In the genomic region with DNA sequence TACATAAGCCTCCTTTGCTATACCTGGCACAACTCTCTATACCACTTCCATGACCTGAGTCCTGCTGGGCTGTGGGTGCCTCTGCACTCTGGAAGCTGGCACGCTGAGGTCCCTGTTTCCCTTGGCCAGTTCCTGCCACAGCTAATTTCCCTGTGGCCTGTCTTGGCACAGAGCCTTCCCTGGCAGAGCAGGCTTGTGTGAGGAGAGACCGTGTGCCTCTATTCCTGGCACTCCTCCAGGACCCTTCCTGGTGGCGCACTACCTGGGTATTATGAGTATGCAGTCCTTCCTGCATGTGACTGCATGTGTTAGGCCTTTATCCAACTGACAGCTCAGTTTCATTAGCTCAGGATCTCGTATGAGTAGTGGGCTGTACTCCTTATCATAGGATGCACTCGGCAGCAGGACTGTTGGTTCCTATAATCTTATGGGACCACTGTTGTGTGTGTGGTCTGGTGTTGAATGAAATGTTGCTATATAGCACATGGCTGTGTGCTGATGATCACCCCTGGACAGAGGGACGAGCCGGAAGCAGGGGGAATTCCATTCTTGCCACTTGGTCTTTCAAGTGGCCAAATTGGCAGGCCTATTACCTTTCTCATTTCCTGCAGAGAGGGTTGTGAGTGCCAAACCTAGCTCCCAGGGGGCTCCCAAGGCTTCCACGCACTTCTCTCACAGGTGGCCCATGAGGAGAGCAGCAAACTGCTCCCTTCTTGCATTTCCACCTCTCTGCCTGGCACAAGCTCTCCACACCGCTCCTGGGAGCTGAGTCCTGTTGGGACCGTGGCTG, we compare ENCODE assay signal across 13 mouse cellular contexts. TPM values are rescaled to one million over a fixed set of nuclear protein-coding genes. Genes with fewer than 3 reads are reported as not detected.
DNase-seq lines count a peak whose midpoint lies in the region; ATAC-seq and TF ChIP-seq lines count a peak whose summit lies in the region.
"Had no signal": no experiment of that assay in that cellular context is flagged by ENCODE, and none has a peak within 500 bp of the region (broad histone marks: within the 10 kb centered on the region; RNA-seq: fewer than 3 reads in every experiment).

No protein-coding gene starts in this region.

- WGBS in kidney, postnatal 0 days: 61% methylated on average over 10 of the region's 10 CpGs

- H3K36me3 ChIP-seq in kidney, postnatal 0 days (ENCODE audit: insufficient read depth, low read length): no peaks in the 10 kb centered on the region
- H3K36me3 ChIP-seq: embryonic facial prominence, embryonic 13.5 days; heart, embryonic 15.5 days; midbrain, embryonic 15.5 days had no signal

- H3K4me3 ChIP-seq in kidney, postnatal 0 days (replicated peaks; ENCODE audit: low read depth, low read length): no peak overlapping the region
- H3K4me3 ChIP-seq: embryonic facial prominence, embryonic 13.5 days; heart, embryonic 15.5 days; midbrain, embryonic 15.5 days had no signal

- H3K4me1 ChIP-seq in kidney, postnatal 0 days (replicated peaks; ENCODE audit: insufficient read depth, low read length): no peaks in the 10 kb centered on the region; the same call in 1 of the 2 replicates

- 0 out of 2 replicates have a peak, but pooled peaks cover 3% of the 10 kb centered on the region for H3K27me3 ChIP-seq in kidney, postnatal 0 days (ENCODE audit: insufficient read depth, low read length)

- ATAC-seq in cerebellum, adult (ENCODE audit: insufficient number of reproducible peaks, low FRiP score, low TSS enrichment): no peak
- no peak for ATAC-seq in kidney, postnatal 0 days (replicated peaks; ENCODE audit: low FRiP score, low read depth)
- ATAC-seq: midbrain, embryonic 15.5 days had no signal

- H3K27ac ChIP-seq in kidney, postnatal 0 days: no peak overlapping the region
- H3K27ac ChIP-seq: embryonic facial prominence, embryonic 13.5 days; heart, embryonic 15.5 days; midbrain, embryonic 15.5 days had no signal

- DNase-seq in cerebellum, adult 11-12 months: peak; percentile 41
- DNase-seq in kidney, postnatal 0 days (ENCODE audit: low spot score): peak; percentile 2
- DNase-seq in kidney, adult 11 months: no peak
- DNase-seq in adrenal gland, postnatal 36 days: peak; percentile 14 to 58
- DNase-seq in lung, postnatal 10 days: peak; percentile 14
- no peak for DNase-seq in frontal cortex, postnatal 36 days (ENCODE audit: low spot score in 2 of 2)
- no peak for DNase-seq in frontal cortex, postnatal 10 days (ENCODE audit: low spot score in 2 of 2)
- DNase-seq: B cell, adult 2 months; thymus, postnatal 4 days had no signal

- no peak overlapping the region for H3K4me2 ChIP-seq in kidney, postnatal 0 days (ENCODE audit: low read length)
- H3K4me2 ChIP-seq: embryonic facial prominence, embryonic 13.5 days; heart, embryonic 15.5 days; midbrain, embryonic 15.5 days had no signal

- no peaks in the 10 kb centered on the region for H3K9me3 ChIP-seq in kidney, postnatal 0 days (replicated peaks; ENCODE audit: low read length)
- H3K9me3 ChIP-seq: embryonic facial prominence, embryonic 13.5 days; heart, embryonic 15.5 days; midbrain, embryonic 15.5 days had no signal

- no peak overlapping the region for H3K9ac ChIP-seq in kidney, postnatal 0 days (ENCODE audit: low read depth, low read length)
- H3K9ac ChIP-seq: embryonic facial prominence, embryonic 13.5 days; heart, embryonic 15.5 days; midbrain, embryonic 15.5 days had no signal

- no peak for TF ChIP-seq CTCF in kidney, postnatal 0 days (IDR thresholded peaks at IDR 0.05; ENCODE audit: low read depth)

RNA-seq across cellular contexts. Expression of gene Olfr545, which starts 17.1 kb away (rescaled TPM):
- not detected in 2 replicates for polyA plus RNA-seq in kidney, postnatal 0 days (2015; fragmentation: Nextera tagmentation; extraction: Ambion mirVana)
- total RNA-seq in adrenal gland, postnatal 36 days (2021): not detected
- polyA plus RNA-seq: embryonic facial prominence, embryonic 13.5 days had no signal

RNA-seq across cellular contexts. Expression of gene Olfr547, which starts 18.1 kb away (rescaled TPM):
- polyA plus RNA-seq in kidney, postnatal 0 days (2015; fragmentation: Nextera tagmentation; extraction: Ambion mirVana): not detected in 2 replicates
- total RNA-seq in adrenal gland, postnatal 36 days (2021): not detected
- polyA plus RNA-seq: embryonic facial prominence, embryonic 13.5 days; heart, embryonic 15.5 days; midbrain, embryonic 15.5 days had no signal

RNA-seq across cellular contexts. Expression of gene Olfr548-ps1, which starts 24.2 kb away (rescaled TPM):
- not detected in 2 replicates for polyA plus RNA-seq in kidney, postnatal 0 days (2015; fragmentation: Nextera tagmentation; extraction: Ambion mirVana)
- total RNA-seq in adrenal gland, postnatal 36 days (2021): not detected
- polyA plus RNA-seq: embryonic facial prominence, embryonic 13.5 days; heart, embryonic 15.5 days; midbrain, embryonic 15.5 days had no signal

RNA-seq across cellular contexts. Expression of gene Olfr544, which starts 28.3 kb away (rescaled TPM):
- 0.05 and 0.06 TPM in 2 replicates for polyA plus RNA-seq in kidney, postnatal 0 days (2015; fragmentation: Nextera tagmentation; extraction: Ambion mirVana)
- total RNA-seq in adrenal gland, postnatal 36 days (2021): not detected

RNA-seq across cellular contexts. Expression of gene Olfr549, which starts 33.2 kb away (rescaled TPM):
- not detected in 2 replicates for polyA plus RNA-seq in kidney, postnatal 0 days (2015; fragmentation: Nextera tagmentation; extraction: Ambion mirVana)
- total RNA-seq in adrenal gland, postnatal 36 days (2021): not detected
- polyA plus RNA-seq: embryonic facial prominence, embryonic 13.5 days; heart, embryonic 15.5 days; midbrain, embryonic 15.5 days had no signal

Comparison
In these comparisons a context has a peak if more than half of its experiments do, and no peak if none do; other contexts are left out.
1. DNase-seq: peak in cerebellum, adult 11-12 months (single experiment), kidney, postnatal 0 days (single experiment), adrenal gland, postnatal 36 days (2 of 2) and lung, postnatal 10 days (single experiment); none in kidney, adult 11 months (single experiment), frontal cortex, postnatal 36 days (0 of 2) and frontal cortex, postnatal 10 days (0 of 2).